Mouse (Mus musculus) heart, adult 2 months (tissue): ENCODE results near the gene Tacr2. TPM values are rescaled to one million over a fixed set of nuclear protein-coding genes. Genes with fewer than 3 reads are reported as not detected.

Source experiments
- DNase-seq, 2 experiments: peaks; one replicate each; pipeline ENCODE4 v3.0.0; 2021
- H3K27ac ChIP-seq: fragments of 200-600 bp; 2 replicates; pipeline ENCODE4 v1.8.1; 2022
- H3K27me3 ChIP-seq: fragments of 200-500 bp; 2 replicates; pipeline ENCODE4 v1.6.1; 2012; ENCODE audit warnings: mild to moderate bottlenecking, low read length, inconsistent platforms, mixed read lengths; ENCODE audit not compliant: control insufficient read depth, insufficient read depth
- H3K36me3 ChIP-seq: fragments of 200-500 bp; 2 replicates; pipeline ENCODE4 v1.6.1; 2012; ENCODE audit warnings: low read length, inconsistent platforms; ENCODE audit not compliant: control insufficient read depth, insufficient read depth
- H3K4me1 ChIP-seq: fragments of 200-500 bp; 2 replicates; pipeline ENCODE4 v1.6.1; 2011; ENCODE audit warnings: low read length; ENCODE audit not compliant: control insufficient read depth, insufficient read depth
- H3K4me3 ChIP-seq: fragments of 200-600 bp; 2 replicates; pipeline ENCODE4 v1.8.1; 2022
- H3K79me2 ChIP-seq: fragments of 200-500 bp; replicated peaks from 2 replicates; pipeline ENCODE4 v1.6.1; 2012; ENCODE audit warnings: mild to moderate bottlenecking, inconsistent platforms, low read length, moderate library complexity, mixed read lengths; ENCODE audit not compliant: control insufficient read depth, insufficient read depth
- H3K9ac ChIP-seq: fragments of 200-500 bp; 2 replicates; pipeline ENCODE4 v1.6.1; 2012; ENCODE audit warnings: low read depth, mild to moderate bottlenecking, control low read depth, inconsistent platforms, low read length, mixed read lengths
- CTCF ChIP-seq: fragments of 200-600 bp; IDR thresholded peaks from 2 replicates; pipeline ENCODE4 v1.8.1; 2022; ENCODE audit warnings: antibody characterized with exemption, mild to moderate bottlenecking, moderate library complexity
- EP300 ChIP-seq: fragments of 200-500 bp; IDR thresholded peaks from 2 replicates; pipeline ENCODE4 v1.6.1; 2011; ENCODE audit warnings: low read depth, low read length, control low read depth; ENCODE audit not compliant: insufficient read depth
- POLR2A ChIP-seq: fragments of 200-500 bp; IDR thresholded peaks from 2 replicates; pipeline ENCODE4 v1.6.1; 2011; ENCODE audit warnings: mild to moderate bottlenecking, low read depth, low read length, control low read depth; ENCODE audit not compliant: insufficient read depth
- WGBS: fragments of 180-500 bp; shearing (Covaris S2); methylation state at CpG from one replicate; pipeline ENCODE4 v1.1.7; 2018; 5-methylcytosine and 5-hydroxymethylcytosine counted together
- intact Hi-C: fragments of 180-260 bp; cut with DNase I; formaldehyde crosslinking; loops from one replicate; pipeline ENCODE4 v1.15.1; 2025
- polyA plus RNA-seq: library from polyadenylated mRNA; depleted of rRNA; stranded (reverse); fragments of >200 nt; gene quantifications from 2 replicates; pipeline ENCODE4 v1.2.3, GENCODE M21; 2012
- total RNA-seq, 2 experiments: library from RNA; stranded (reverse); gene quantifications; 2 replicates each; pipeline ENCODE4 v1.2.3; 2021

The Tacr2 gene
- total and polyA plus RNA-seq, 3 experiments: not detected

- Histone ChIP-seq H3K79me2 (no peaks in the 10 kb centered on the region), H3K4me3 (no peak overlapping the region), H3K27ac (no peak overlapping the region), H3K4me1 (peaks cover 13% of the 10 kb centered on the region), H3K36me3 (no peaks in the 10 kb centered on the region; the same call in 1 of the 2 replicates), H3K27me3 (no peaks in the 10 kb centered on the region), H3K9ac (no peak overlapping the region)
- TF ChIP-seq POLR2A (no peak), CTCF (no peak), EP300 (no peak)
- intact Hi-C loops: no loop called here
- 88% methylated on average over 17 of the region's 17 CpGs for WGBS
- DNase-seq: no peak
These were observed 29.5 kb upstream of the Tacr2 start for GRCm38 (mm10) chr10:62222777-62223176.

- Histone ChIP-seq H3K27ac (peak overlapping the region; percentile 36), H3K4me1 (peaks cover 3% of the 10 kb centered on the region), H3K27me3 (no peaks in the 10 kb centered on the region), H3K36me3 (no peaks in the 10 kb centered on the region), H3K79me2 (no peaks in the 10 kb centered on the region), H3K9ac (no peak overlapping the region), H3K4me3 (no peak overlapping the region)
- 54% methylated on average over 6 of the region's 6 CpGs for WGBS
- TF ChIP-seq CTCF (no peak), EP300 (no peak), POLR2A (no peak)
- intact Hi-C loops: no loop called here
- DNase-seq: peak in 1 of 2 experiments; percentile 31
These were observed 28.0 kb upstream of the Tacr2 start for GRCm38 (mm10) chr10:62224231-62224630.

GRCm38 (mm10) chr10:62225839-62226238 is 26.4 kb upstream of the Tacr2 start:
- H3K9ac ChIP-seq: no peak overlapping the region
- no peak for TF ChIP-seq CTCF
- TF ChIP-seq POLR2A: no peak
- no peak for TF ChIP-seq EP300
- no peaks in the 10 kb centered on the region for H3K27me3 ChIP-seq
- no peak for DNase-seq
- H3K36me3 ChIP-seq: no peaks in the 10 kb centered on the region
- H3K79me2 ChIP-seq: no peaks in the 10 kb centered on the region
- intact Hi-C loops: no loop called here
- 77% methylated on average over 7 of the region's 7 CpGs for WGBS
- H3K4me3 ChIP-seq: no peak overlapping the region
- H3K4me1 ChIP-seq: peaks cover 5% of the 10 kb centered on the region
- H3K27ac ChIP-seq: no peak overlapping the region

- H3K4me3 ChIP-seq: no peak overlapping the region
These were observed 24.1 kb upstream of the Tacr2 start for GRCm38 (mm10) chr10:62228126-62228525.

GRCm38 (mm10) chr10:62230708-62231394 is 21.4 kb upstream of the Tacr2 start, which contains the start of gene Tspan15:
Gene Tspan15 (minus strand): TSS chr10:62231251.
- peaks cover 4% of the 10 kb centered on the region for H3K4me1 ChIP-seq
- H3K27me3 ChIP-seq: no peaks in the 10 kb centered on the region
- 1% methylated on average over 57 of the region's 59 CpGs for WGBS
- H3K79me2 ChIP-seq: no peaks in the 10 kb centered on the region
- H3K36me3 ChIP-seq: no peaks in the 10 kb centered on the region
- intact Hi-C loops: loop anchor here (1.0 kb wide), 1 partner anchor 14 kb away; no protein-coding TSS in a partner anchor
- DNase-seq: peak; percentile 93 to 95
- TF ChIP-seq CTCF: no peak
- TF ChIP-seq POLR2A: peak; percentile 73
- TF ChIP-seq EP300: no peak
- H3K4me3 ChIP-seq: peak within 1 kb of the TSS; percentile 57
- peak within 1 kb of the TSS; percentile 73 for H3K27ac ChIP-seq
- peak within 1 kb of the TSS; percentile 71 for H3K9ac ChIP-seq

More at GRCm38 (mm10) chr10:62228126-62228525, 24.1 kb upstream of the Tacr2 start:
- H3K4me1 ChIP-seq: peaks cover 6% of the 10 kb centered on the region
- intact Hi-C loops: no loop called here
- H3K36me3 ChIP-seq: no peaks in the 10 kb centered on the region
- no peaks in the 10 kb centered on the region for H3K27me3 ChIP-seq
- no peak overlapping the region for H3K9ac ChIP-seq
- 46% methylated on average over 6 of the region's 6 CpGs for WGBS
- peak in 1 of 2 experiments; percentile 20 for DNase-seq
- TF ChIP-seq POLR2A: no peak
- TF ChIP-seq CTCF: no peak
- no peak for TF ChIP-seq EP300
- H3K79me2 ChIP-seq: no peaks in the 10 kb centered on the region
- H3K27ac ChIP-seq: no peak overlapping the region

GRCm38 (mm10) chr10:62231395-62231732 is 20.9 kb upstream of the Tacr2 start:
- WGBS: 7% methylated on average over 13 of the region's 13 CpGs
- Histone ChIP-seq H3K27me3 (no peaks in the 10 kb centered on the region), H3K79me2 (no peaks in the 10 kb centered on the region), H3K9ac (peak overlapping the region; percentile 42; the same call in 1 of the 2 replicates), H3K4me3 (peak overlapping the region; percentile 57), H3K4me1 (peaks cover 4% of the 10 kb centered on the region), H3K27ac (peak overlapping the region; percentile 73), H3K36me3 (no peaks in the 10 kb centered on the region)
- DNase-seq: no peak
- TF ChIP-seq CTCF (no peak), POLR2A (no peak), EP300 (no peak)
- intact Hi-C loops: loop anchor here (1.0 kb wide), 1 partner anchor 14 kb away; no protein-coding TSS in a partner anchor
